Mouse (Mus musculus): ENCODE data around the gene Tmem214. TPM values are rescaled to one million over a fixed set of nuclear protein-coding genes. Genes with fewer than 3 reads are reported as not detected.

The Tmem214 gene
- total RNA-seq (2017), result 21.4 and 22.2 TPM in 2 replicates

DNA sequence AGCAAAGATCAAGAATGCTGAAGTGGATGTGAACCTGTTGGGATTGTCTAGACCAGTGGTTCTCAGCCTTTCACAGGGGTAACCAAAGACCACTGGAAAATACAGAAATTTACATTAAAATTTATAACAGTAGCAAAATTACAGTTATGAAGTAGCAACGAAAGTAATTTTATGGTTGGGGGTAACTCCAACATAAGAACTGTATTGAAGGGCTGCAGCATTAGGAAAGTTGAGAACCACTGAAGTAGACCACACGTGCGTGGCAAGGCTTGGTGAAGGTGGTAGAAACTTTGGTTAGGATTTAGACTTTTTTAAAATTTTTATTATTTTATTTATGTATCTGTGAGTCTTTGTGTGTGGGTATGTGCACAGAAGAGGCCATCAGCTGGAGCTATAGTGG, at the start of gene Tmem214:
Gene Tmem214, plus strand, starts transcription at position 301 of the 400 bp plus-strand sequence.
- no peak for ATAC-seq (ENCODE audit: extremely low read depth, insufficient number of reproducible peaks, low FRiP score, poor library complexity, severe bottlenecking)

DNA sequence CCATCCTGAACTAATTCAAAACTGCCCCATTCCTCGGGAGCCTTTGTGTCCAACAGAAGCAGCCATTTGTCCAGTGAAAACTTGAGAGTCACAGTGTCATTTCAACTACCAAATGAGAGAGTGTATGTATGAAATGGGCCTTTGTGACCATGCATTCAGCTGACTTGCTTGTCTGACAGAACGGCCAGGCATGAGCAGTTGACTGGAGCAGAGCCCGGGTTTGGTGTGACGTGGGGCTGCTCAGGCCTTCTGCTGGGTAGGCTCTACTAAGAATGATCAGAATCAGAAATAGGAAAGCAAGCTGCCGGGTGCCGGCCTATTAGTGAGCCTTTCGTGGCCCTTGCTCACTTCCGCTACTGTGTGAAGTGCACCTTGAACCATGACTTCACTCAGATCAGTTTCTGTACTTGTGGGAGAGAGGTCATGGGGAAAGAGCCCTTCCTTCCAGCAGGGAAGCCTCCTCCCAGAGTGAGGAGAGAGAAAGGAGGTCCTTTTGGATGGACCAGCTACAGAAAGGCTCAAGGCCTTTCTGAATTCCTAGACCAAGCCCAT, 49.0 kb upstream of the Tmem214 start:
- no peak for ATAC-seq (ENCODE audit: extremely low read depth, insufficient number of reproducible peaks, low FRiP score, poor library complexity, severe bottlenecking)

DNA sequence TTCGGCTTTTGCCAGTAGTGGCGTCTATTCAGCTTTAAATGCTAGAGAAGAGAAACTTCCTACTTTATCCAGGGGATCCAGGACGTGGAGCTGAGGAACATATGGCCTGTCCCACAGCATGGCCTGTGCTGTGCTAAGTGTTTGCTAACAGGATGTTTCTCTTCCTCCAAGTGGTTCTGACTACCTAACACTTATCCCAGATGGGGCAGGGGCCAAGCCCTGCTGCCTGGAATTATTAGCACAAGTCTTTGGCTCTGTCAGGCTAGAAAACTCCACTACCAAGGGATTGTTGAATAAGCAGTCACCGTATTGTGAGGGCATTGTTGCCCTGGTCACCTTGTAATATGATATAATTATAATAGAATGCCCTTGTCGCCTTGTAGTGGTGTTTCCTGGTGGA, 45.1 kb upstream of the Tmem214 start:
- ATAC-seq (ENCODE audit: extremely low read depth, insufficient number of reproducible peaks, low FRiP score, poor library complexity, severe bottlenecking), result no peak

DNA sequence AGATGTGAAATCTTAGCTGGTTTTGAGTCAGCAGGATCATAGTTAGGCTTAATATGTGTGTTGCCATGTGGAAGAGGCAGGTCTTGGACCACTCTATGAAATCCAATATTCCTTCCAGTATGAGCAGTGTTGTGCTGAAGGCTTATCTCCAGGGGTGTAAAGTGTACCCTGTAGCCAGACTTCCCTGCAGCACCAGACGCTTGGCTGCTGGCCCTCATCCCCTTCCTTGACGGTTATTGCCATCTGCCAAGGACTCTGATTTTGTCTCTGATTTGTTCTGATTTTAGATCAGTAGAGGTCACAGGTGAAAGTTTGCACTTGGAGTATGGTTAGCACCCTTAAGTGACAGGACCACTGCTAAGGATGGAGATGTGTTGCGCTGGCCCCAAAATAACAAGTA, 44.7 kb upstream of the Tmem214 start:
- ATAC-seq (ENCODE audit: extremely low read depth, insufficient number of reproducible peaks, low FRiP score, poor library complexity, severe bottlenecking), result no peak

DNA sequence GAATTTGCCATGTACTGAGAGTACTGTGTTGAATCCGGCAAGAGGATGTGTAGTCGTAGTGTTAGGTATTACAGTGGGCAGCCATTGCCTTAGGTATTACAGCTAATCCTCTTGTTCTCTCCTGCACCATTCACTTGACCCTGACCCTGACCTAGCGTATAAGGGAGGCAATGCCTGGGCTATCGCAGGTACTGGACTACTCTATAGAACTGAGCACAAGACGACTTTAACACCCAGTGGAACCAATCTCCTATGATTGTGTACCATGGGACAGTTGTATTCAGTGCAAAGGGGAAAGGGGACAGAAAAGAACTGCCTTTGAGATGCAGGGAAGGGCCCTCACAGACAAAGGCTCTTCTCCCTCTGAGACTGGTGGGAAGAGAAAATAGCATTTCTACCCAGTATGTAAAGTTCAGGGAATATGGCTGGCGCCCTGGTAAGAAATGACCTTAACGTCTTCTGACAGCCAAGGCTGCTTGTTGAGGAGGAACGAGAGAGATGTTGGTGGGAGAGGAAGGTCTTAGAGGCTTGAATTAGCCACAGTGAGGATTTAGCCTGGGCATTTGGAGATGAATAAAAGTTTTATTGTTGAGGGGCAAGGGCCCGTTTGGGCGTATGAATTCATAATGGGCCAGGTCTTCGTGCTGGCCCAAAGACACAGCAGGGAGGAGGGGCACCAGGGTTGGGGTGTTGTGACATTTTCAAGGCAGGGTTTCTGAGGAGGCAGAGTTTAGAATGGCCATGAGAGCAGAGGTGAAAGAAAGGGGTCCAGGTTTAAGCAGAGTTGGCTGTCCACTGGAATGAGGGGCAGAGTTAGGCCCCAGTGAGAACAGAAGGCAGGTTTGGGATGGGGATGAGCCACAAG, 43.5 kb upstream of the Tmem214 start:
- ATAC-seq (ENCODE audit: extremely low read depth, insufficient number of reproducible peaks, low FRiP score, poor library complexity, severe bottlenecking), result no peak

DNA sequence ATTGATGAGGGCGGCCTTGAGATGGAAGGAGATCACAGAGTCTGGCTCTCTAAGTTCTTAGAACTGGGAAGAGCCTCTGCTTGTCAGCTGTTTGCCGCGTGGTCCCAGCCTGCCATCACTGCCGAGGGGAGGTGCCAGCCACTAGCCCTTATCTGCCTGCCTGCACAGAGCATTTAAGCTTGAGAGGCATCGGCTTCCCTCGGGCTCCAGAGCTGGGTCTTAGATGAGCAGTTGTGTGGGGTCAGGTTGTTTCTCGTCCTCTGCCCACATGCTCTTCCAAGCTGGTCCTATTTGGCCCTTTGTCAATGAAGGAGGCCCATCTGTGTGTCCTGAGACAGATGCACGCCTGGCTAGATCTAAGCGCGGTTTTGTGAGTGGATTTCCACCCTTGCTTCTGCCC, 42.6 kb upstream of the Tmem214 start:
- ATAC-seq (ENCODE audit: extremely low read depth, insufficient number of reproducible peaks, low FRiP score, poor library complexity, severe bottlenecking), result no peak

DNA sequence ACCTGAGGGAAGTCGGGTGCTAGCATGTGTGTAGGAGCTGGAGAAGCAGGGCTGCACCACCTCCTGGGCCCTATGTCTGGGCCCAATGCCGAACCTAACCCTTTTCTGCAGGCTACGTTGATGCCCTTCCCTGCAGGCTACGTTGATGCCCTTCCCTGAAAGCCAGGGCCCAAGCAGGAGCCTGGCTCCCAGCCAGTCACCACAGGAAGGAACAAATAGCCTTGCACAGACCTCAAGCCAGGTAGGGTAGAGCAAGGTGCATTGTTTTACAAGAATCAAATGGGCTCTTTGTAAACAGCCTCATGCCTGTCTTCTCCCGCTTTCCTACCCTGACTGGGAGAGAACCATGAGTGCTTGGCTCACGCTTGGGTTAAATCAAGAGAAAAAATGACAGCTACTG, 42.0 kb upstream of the Tmem214 start:
- no peak for ATAC-seq (ENCODE audit: extremely low read depth, insufficient number of reproducible peaks, low FRiP score, poor library complexity, severe bottlenecking)

DNA sequence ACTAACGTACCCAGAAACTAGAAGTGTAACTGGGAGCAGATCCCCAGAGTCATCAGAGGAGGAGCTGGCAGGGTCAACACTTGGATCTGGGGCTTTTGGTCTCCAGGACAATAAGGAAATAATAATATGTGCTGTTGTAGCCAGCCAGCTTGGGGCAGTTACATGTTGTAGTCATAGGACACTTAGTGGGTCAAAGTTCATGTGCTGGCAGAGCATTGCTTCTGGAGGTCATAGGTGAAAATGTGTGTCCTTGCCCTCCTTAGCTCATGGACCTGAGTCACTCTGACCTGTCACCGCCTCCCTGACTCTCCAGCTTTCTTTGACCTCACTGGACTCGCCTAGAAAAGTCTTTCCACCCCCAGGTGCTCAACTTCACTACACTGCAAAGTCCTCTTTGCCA, 34.4 kb upstream of the Tmem214 start:
- no peak for ATAC-seq (ENCODE audit: extremely low read depth, insufficient number of reproducible peaks, low FRiP score, poor library complexity, severe bottlenecking)

DNA sequence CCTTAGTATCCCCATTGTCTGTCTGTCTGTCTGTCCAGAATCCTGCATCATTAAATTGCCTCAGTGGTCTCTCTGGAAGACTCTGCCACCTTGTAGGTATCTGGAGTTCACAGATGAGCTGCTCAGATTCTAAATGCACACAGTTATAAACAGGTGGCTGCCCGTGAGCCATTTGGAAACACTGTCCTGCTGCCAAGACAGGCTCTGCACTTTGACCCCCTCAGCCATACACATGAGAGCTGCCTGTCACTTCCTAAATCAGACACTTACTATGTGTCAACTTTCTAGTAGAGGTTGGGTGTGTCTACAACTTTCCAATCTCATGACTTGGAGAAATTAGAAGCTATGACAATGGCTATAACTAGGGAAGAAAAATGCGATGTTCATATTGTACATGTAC, 28.1 kb upstream of the Tmem214 start:
- ATAC-seq (ENCODE audit: extremely low read depth, insufficient number of reproducible peaks, low FRiP score, poor library complexity, severe bottlenecking), result no peak

DNA sequence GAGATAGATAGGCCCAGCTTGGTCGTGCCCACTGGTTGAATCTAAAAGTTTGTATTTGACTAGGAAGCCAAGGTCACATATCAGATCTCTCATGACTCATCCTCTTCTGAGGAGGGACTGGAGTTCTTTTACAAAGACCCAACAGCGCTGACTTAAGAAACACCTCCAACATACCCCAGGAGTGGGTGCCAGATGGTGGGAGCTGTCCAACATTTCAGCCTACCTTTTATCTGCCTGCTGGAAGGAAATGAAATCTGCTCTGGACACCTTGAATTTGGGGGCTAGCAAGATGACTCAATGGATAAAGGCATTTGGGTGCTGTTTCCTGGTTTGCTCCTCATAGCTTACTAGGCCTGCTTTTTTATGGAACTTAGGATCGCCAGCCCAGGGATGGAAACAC, 25.9 kb upstream of the Tmem214 start:
- ATAC-seq (ENCODE audit: extremely low read depth, insufficient number of reproducible peaks, low FRiP score, poor library complexity, severe bottlenecking), result no peak

DNA sequence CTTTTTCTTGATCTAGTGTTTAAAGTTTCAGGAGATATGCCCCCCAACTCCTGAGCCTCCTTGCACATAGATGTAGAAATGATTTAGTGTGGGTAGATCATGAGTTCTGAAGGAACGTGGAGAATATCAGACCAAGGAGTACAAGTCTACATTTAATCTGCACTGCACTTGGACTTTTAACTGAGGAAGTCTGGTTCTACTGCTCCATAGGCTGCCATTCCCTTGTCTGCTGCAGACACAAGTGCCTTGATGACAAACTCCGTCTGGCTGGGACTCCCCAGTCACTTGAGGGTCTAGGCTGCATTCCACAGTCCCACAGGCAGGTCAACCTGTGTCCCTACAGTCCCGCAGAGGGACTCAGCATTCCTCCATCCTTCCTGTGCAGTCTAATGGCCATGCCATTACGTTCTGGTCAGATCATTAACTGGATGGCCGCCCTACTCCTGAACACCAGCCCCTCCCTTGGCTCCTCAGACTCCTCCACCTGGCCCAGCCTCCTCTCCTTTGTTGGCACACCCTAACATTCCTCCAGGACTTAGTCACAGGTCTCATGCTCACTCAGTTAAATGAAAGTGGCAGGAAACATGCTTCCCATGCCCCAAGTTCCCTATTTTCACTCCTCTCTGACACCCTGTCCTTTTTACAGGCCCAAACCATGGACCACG, 17.8 kb upstream of the Tmem214 start:
- ATAC-seq (ENCODE audit: extremely low read depth, insufficient number of reproducible peaks, low FRiP score, poor library complexity, severe bottlenecking), result no peak

DNA sequence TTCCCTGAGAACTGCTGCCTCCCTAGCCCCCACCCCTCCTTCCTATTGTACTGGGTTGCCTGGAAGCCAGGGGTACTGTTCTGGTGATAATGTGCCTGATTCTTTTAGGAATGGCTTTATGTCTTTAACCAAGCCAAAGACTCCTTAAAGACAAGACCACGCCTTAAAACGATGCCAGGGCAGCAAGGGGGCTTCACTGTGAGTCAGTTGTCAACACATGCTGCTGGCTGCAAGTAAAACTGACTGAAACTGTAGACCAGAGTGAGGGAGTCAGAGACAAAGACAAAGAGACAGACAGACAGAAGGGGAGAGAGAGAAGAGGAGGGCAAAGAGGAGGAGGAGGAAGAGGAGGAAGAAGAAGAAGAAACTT, 17.3 kb upstream of the Tmem214 start:
- no peak for ATAC-seq (ENCODE audit: extremely low read depth, insufficient number of reproducible peaks, low FRiP score, poor library complexity, severe bottlenecking)

DNA sequence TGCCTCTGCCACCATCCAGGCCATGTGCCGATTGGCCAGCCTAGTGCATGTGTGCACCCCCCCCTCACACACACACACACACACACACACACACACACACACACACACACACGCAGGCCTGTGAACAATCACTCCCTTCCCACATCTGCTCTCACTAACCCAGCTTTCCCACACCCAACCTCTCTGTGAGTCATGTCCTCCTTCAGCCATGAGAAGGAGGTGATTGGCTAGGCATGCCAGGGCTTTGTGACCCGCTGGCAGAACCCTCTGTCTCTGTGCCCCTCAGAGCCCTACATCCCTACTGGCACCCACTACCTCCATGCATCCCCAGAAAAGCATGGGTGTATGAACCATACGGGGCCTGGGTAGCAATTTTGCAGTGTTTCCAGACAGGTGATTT, 14.3 kb upstream of the Tmem214 start:
- ATAC-seq (ENCODE audit: extremely low read depth, insufficient number of reproducible peaks, low FRiP score, poor library complexity, severe bottlenecking), result no peak

DNA sequence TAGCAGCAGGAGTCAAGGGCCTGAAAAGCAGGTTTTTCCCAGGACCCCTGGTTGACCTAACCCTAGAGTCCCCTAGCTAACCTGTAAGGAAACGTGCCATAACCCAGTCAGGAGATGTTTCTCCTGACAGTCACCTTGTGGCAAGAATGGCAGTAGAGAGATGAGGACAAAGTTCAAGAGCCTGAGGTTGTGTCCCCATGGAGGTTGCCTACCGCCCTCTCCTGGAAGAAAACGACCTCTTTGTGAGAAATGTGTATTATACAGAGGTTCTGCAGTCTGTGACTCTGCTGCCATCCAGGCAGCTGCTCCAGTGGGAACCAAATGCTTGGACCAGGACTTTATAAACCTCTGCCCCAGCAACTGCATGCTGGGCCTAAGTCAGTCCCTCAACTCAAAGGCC, 12.1 kb upstream of the Tmem214 start:
- ATAC-seq (ENCODE audit: extremely low read depth, insufficient number of reproducible peaks, low FRiP score, poor library complexity, severe bottlenecking), result no peak

DNA sequence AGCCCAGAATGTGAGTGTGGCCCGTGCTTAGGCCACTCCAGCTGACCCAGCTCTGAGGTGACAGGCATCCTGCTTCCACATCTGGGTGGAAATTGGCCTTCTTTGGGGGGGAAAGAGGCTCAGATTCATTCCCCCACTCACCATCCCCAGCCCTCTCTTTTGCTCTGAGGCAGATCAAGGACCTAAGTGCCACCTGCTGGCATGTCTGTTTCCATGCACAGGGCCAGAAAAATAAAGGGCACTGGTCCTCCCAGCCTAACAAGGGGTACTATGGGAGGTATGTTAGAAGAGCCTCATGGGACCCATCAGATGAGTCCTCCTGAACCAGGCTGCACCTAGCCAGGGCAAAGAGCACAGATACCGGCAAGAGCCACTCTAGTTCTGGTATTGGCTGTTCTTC, 11.7 kb upstream of the Tmem214 start:
- ATAC-seq (ENCODE audit: extremely low read depth, insufficient number of reproducible peaks, low FRiP score, poor library complexity, severe bottlenecking), result no peak

DNA sequence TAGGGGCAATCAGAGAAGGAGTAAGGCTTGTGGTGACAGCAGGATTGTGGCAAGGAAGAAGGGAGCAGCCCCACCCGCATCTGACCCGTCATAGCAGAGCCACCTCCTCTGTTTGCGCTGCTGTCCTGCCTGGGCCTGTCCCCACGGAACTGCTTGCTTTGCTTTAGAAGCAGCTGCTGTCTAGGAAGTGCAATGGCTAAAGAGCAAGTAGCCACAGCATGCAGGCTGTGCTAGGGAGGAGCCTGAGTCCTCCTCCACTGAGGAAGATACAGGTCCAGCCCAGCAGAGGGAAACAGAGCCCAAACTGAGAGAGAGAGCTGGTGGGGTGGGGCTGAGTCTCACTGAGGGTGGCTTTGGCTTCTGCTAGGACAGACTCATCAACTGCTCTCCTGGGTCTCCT, 4.0 kb upstream of the Tmem214 start:
- ATAC-seq (ENCODE audit: extremely low read depth, insufficient number of reproducible peaks, low FRiP score, poor library complexity, severe bottlenecking), result no peak

DNA sequence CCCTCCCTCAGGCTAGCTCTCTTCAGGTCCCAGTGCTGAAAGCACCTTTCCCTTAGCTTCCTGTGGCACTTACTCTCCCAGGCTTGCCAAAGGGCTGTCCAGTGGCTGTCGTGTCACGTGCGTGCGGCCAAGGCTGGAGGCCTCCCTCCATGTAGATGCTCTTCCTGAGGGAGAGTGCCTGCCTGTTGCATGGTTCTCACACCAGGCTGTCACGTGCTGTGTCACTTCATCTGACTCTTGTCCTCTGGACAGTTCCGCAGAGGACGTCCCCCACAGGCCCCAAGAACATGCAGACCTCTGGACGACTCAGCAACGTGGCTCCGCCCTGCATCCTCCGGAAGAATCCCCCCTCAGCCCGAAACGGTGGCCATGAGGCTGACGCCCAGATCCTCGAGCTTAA, 3.5 kb upstream of the Tmem214 start:
- no peak for ATAC-seq (ENCODE audit: extremely low read depth, insufficient number of reproducible peaks, low FRiP score, poor library complexity, severe bottlenecking)

DNA sequence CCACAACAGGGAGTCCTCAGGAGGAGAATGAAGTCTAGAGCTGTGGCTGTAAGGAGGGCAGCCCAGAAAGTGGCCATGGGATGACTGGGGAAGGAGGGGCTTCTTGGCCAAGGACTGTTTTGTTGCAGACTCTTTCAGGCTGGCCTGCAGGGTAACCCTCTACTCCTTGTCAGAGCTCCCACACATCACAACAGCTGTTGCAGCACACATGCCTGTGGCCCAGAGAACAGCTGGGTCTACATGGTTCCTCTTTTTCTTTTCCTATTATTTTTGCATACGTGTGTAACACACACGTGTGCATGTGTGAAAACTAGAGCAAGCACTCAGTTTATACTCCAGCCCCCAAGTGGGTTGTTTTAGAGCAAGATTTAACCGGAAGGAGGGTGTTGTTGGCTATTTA, 941 bp upstream of the Tmem214 start:
- peak; percentile 27; the same call in 1 of the 2 replicates for ATAC-seq (ENCODE audit: extremely low read depth, insufficient number of reproducible peaks, low FRiP score, poor library complexity, severe bottlenecking)

DNA sequence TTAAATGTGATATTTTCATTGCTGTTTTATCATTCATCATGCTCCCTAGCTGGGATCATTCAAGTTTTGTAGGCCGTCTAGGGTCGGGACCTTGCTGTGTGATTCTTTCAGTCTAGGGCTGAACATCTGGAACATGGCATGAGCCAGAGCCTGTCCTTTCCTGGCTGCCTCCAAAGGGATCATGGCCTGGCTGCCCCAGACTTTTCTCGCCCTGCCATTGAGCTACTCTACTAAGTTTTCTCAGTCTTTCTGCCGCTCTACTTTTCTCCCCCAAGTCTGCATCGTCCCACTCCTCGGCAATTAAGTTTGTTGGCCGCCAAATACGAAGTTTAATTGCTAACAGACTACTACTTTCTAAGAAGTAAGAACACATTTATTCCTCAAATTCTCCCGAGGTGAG, 1.2 kb downstream of the Tmem214 start:
- ATAC-seq (ENCODE audit: extremely low read depth, insufficient number of reproducible peaks, low FRiP score, poor library complexity, severe bottlenecking), result no peak

DNA sequence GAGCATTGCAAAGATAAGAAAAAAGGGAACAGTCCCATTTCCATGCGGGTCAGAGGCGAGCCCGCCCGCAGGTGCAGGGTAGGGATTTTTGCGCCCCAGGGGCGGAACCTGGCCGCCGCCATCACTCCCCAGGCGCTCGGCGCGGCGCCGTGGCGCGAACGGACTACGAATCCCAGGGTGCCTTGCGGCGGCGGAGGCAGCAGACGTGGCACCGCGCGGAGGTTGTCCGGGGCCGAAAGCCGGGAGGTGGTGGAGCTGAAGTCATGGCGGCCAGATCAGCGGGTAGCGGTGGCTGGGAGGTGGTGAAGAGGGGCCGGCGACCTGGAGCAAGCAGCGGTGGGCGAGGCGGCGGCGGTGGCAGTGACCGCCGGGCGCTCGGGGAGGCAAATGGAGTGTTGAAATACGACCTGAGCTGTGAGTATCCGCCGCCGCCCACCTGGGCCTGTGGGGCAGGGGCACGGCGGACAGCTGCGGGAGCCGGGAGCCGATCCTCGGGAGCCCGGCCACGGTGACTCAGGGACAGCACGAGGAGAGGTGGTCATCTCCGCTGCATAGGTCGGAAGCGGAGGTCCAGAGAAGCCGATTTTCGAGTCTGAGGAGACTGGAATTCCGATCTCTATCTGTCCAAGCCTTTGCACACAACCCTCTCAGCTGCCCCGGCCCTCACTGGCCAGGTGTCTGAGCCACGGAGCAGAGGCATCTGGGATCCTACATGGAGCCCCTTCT, 1.8 kb downstream of the Tmem214 start:
- ATAC-seq (ENCODE audit: extremely low read depth, insufficient number of reproducible peaks, low FRiP score, poor library complexity, severe bottlenecking), result peak; percentile 84
